Mouse (Mus musculus): Measurements from ENCODE around the gene Pnck.

Gene Pnck

DNA sequence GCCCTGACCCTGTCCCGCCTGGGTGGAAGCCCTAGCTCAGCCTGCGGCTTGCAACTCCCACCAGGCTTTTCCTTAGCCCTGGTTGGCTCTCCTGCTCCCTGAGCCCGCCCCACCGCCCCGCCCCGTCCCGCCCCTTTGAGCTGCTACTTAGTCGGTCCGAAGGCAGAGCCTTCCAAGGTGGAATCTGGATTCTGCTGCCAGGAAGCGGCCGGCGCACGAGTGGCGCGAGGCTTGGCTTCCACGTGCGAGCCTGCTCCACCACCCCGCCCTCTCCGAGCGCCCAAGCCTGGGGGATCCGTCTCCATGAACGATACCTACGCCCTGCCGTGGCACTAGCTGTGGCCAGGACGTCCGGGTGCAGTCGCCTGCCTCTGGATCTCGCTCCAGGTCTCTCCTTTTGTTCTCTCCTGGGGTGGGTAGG is 20.7 kb downstream of the Pnck start, which contains the start of gene Dusp9:
Gene Dusp9 (plus strand): TSS at position 165 of the 421 bp plus-strand sequence.
- DNase-seq = no peak

DNA sequence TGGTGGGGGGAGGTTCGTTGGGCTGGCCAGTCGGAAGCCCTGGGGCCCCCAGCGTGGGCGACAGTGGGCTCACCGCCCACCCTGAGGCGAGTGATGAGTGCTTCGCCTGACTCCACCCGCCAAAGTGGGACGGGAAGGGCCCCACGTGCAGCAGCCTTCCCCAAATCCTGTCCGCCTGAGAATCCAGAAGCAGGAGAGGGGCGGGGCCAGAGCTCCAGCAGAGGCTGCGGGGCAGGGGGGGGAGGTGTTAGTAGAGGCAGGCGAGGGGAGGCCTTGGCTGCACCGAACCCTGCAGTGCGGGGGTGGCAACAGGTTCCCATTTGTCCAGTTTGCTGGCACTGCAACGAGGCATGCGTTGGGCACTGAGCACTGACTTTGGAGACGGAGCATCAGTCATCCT is 22.5 kb downstream of the Pnck start:
- DNase-seq = no peak

DNA sequence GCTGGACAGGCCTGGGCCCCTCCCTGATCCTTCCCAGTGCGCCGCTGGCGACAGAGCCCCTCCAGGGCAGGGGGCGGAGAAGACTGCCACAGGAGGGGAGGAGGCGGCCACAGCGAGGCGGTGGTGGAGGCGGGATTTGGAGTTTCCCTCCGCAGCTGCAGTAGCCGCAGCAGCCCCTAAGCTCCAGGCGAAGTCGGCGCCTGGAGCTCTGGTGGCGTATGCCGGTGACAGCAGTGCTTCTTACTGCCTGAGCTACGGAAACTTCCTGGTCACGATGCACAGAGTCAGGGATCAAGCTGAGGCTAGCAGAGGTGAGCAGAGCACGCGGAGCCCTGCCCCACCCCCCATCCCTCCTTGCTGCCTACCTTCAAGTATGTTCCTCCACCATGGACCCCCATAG is 24.5 kb downstream of the Pnck start:
- DNase-seq = no peak

DNA sequence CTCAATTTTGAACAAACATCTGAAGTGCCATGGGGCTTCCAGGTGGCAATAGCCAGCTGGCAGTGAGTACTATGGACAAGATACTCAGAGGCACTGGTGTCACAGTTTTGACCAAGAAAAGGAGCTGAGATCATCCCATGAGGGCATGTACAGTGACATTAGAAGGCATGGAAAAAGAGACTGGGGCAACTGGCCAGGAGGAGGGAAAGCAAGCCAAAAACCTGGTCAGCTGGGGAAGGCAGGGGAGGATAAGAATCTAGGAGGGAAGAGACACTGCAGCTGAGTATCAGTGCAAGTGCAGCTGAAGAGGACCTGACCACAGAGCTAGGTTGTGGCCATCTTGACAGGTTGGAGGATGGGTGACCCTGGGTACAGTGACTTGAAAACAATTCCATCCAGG is 32.9 kb downstream of the Pnck start:
- peak; percentile 14 for DNase-seq

DNA sequence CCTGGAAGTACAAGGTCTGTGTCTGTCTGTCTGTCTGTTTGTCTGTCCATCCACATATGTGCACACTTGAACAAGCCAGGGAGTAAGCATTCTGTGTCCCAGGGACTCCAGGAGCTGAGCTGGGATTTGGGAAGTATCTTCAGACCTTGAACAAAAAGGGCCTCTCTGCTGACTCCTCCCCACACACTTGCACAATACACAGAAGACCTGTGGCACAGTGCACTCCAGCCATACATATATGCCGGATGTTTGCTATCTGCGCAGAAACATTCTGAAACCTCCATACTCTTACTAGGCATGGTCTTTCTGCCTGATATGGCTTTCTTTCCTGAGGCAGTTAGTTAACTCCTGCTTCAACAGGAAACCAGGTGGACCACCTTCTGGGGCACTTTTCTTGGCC is 40.0 kb downstream of the Pnck start:
- no peak for DNase-seq

DNA sequence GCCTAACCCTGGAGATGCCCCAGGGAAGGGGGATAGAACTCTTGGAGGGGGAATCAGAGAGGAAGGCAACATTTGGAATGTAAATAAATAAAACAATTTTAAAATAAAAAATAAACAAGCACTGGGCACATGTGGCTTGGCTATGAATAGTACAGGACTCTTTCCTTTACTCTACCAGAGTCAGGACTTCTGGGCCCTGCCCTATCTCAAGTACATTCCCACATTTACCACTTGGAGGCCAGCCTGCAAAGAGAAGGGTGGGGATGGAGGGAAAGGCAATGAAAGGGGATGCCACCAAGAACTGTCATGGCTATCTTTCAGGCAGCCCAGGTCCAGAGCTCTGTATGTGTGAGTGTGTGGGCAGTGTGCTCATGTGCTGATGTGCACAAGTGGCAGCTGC is 40.5 kb downstream of the Pnck start:
- DNase-seq = no peak

DNA sequence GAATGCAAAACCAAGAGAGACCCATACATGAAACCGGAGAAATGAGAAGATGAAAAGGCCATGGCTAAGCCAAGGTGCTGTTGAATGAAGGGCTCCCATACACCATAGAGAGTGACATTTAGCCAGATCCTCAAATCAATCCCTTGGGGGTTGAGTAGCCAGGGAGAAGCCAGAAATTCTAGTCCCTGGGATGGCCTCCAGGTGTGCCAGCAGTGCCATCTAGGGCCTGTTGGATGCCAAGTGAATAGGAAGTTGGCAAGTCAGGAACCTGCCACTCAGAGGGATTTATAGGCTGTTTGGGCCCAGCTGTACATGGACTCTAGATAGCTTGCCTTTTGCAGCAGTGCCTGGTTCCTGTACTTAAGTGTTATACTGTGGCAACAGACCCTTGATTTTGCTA is 44.0 kb downstream of the Pnck start:
- DNase-seq = no peak

DNA sequence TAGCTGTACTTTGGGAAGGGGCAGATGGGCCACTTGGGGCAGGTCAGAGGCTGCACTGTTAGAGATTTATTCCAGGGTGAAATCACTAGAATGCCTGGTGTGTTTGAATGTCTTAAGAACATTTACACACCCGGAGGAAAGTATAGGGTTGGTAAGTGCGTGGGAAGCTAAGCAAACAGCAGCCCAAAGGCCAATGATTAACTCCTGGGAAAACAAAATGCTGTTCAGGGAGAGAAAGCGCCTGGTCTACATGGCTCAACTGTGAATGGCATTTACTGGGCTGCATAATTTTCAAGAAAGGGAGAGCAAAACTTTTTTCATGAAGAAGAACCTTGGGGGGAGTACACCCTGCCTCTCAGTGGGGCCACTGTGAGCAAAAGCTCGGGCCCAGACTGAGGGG is 46.3 kb downstream of the Pnck start:
- no peak for DNase-seq

Data from cerebellum, adult 9-10 months (tissue).